Mouse (Mus musculus) heart, adult 2 months (tissue): ENCODE measurements around the gene Fzd10. TPM values are rescaled to one million over a fixed set of nuclear protein-coding genes. Genes with fewer than 3 reads are reported as not detected.

ENCODE experiments used
- DNase-seq, 2 experiments: peaks; one replicate each; pipeline ENCODE4 v3.0.0; 2021
- H3K27ac ChIP-seq: fragments of 200-600 bp; 2 replicates; pipeline ENCODE4 v1.8.1; 2022
- H3K27me3 ChIP-seq: fragments of 200-500 bp; 2 replicates; pipeline ENCODE4 v1.6.1; 2012; ENCODE audit warnings: mild to moderate bottlenecking, low read length, inconsistent platforms, mixed read lengths; ENCODE audit not compliant: control insufficient read depth, insufficient read depth
- H3K36me3 ChIP-seq: fragments of 200-500 bp; 2 replicates; pipeline ENCODE4 v1.6.1; 2012; ENCODE audit warnings: low read length, inconsistent platforms; ENCODE audit not compliant: control insufficient read depth, insufficient read depth
- H3K4me1 ChIP-seq: fragments of 200-500 bp; 2 replicates; pipeline ENCODE4 v1.6.1; 2011; ENCODE audit warnings: low read length; ENCODE audit not compliant: control insufficient read depth, insufficient read depth
- H3K4me3 ChIP-seq: fragments of 200-600 bp; 2 replicates; pipeline ENCODE4 v1.8.1; 2022
- H3K79me2 ChIP-seq: fragments of 200-500 bp; replicated peaks from 2 replicates; pipeline ENCODE4 v1.6.1; 2012; ENCODE audit warnings: mild to moderate bottlenecking, inconsistent platforms, low read length, moderate library complexity, mixed read lengths; ENCODE audit not compliant: control insufficient read depth, insufficient read depth
- H3K9ac ChIP-seq: fragments of 200-500 bp; 2 replicates; pipeline ENCODE4 v1.6.1; 2012; ENCODE audit warnings: low read depth, mild to moderate bottlenecking, control low read depth, inconsistent platforms, low read length, mixed read lengths
- CTCF ChIP-seq: fragments of 200-600 bp; IDR thresholded peaks from 2 replicates; pipeline ENCODE4 v1.8.1; 2022; ENCODE audit warnings: antibody characterized with exemption, mild to moderate bottlenecking, moderate library complexity
- EP300 ChIP-seq: fragments of 200-500 bp; IDR thresholded peaks from 2 replicates; pipeline ENCODE4 v1.6.1; 2011; ENCODE audit warnings: low read depth, low read length, control low read depth; ENCODE audit not compliant: insufficient read depth
- POLR2A ChIP-seq: fragments of 200-500 bp; IDR thresholded peaks from 2 replicates; pipeline ENCODE4 v1.6.1; 2011; ENCODE audit warnings: mild to moderate bottlenecking, low read depth, low read length, control low read depth; ENCODE audit not compliant: insufficient read depth
- WGBS: fragments of 180-500 bp; shearing (Covaris S2); methylation state at CpG from one replicate; pipeline ENCODE4 v1.1.7; 2018; 5-methylcytosine and 5-hydroxymethylcytosine counted together
- intact Hi-C: fragments of 180-260 bp; cut with DNase I; formaldehyde crosslinking; loops from one replicate; pipeline ENCODE4 v1.15.1; 2025
- polyA plus RNA-seq: library from polyadenylated mRNA; depleted of rRNA; stranded (reverse); fragments of >200 nt; gene quantifications from 2 replicates; pipeline ENCODE4 v1.2.3, GENCODE M21; 2012; rRNA removed
- total RNA-seq, 2 experiments: library from RNA; stranded (reverse); gene quantifications; 2 replicates each; pipeline ENCODE4 v1.2.3; 2021

Gene Fzd10
- total and polyA plus RNA-seq, 3 experiments, result 0.12 TPM; not detected in 2

GRCm38 (mm10) chr5:128647221-128647730 is 46.6 kb downstream of the Fzd10 start:
- H3K27me3 ChIP-seq, result no peaks in the 10 kb centered on the region
- H3K9ac ChIP-seq, result no peak overlapping the region
- no peaks in the 10 kb centered on the region for H3K36me3 ChIP-seq
- H3K27ac ChIP-seq, result no peak overlapping the region
- no peak overlapping the region for H3K4me3 ChIP-seq
- no peak for DNase-seq
- 64% methylated on average over 10 of the region's 10 CpGs for WGBS
- intact Hi-C loops, result no loop called here
- no peaks in the 10 kb centered on the region for H3K79me2 ChIP-seq
- TF ChIP-seq CTCF (no peak), POLR2A (no peak), EP300 (no peak)
- H3K4me1 ChIP-seq, result no peaks in the 10 kb centered on the region

- H3K36me3 ChIP-seq, result no peaks in the 10 kb centered on the region
- no peak overlapping the region for H3K4me3 ChIP-seq
- H3K27me3 ChIP-seq, result no peaks in the 10 kb centered on the region
- whole genome bisulfite sequencing, result 68% methylated on average over 11 of the region's 11 CpGs
- DNase-seq, result no peak
- intact Hi-C loops, result no loop called here
- no peak overlapping the region for H3K9ac ChIP-seq
- TF ChIP-seq CTCF (no peak), EP300 (no peak), POLR2A (no peak)
- no peak overlapping the region for H3K27ac ChIP-seq
- no peaks in the 10 kb centered on the region for H3K4me1 ChIP-seq
- no peaks in the 10 kb centered on the region for H3K79me2 ChIP-seq
Measured at GRCm38 (mm10) chr5:128649336-128649897, 48.8 kb downstream of the Fzd10 start.

Other genes starting within 250 kb of the Fzd10 start
- under 1 TPM in 1 of 2 experiments, not detected in 1; 0.03 TPM for gene Tmem132d, start 167.8 kb upstream of the Fzd10 start, total RNA-seq
- 0.03 and 0.06 TPM in 2 replicates for gene Tmem132d, start 167.8 kb upstream of the Fzd10 start, polyA plus RNA-seq
- not detected for gene Piwil1, start 101.7 kb downstream of the Fzd10 start, total RNA-seq
- 0.08 and 0.09 TPM in 2 replicates for gene Piwil1, start 101.7 kb downstream of the Fzd10 start, polyA plus RNA-seq